Mouse (Mus musculus): ENCODE data around the gene Olfr147. TPM values are rescaled to one million over a fixed set of nuclear protein-coding genes. Genes with fewer than 3 reads are reported as not detected.

Gene Olfr147
- not detected for polyA plus RNA-seq (2015; fragmentation: Illumina TruSeq; extraction: RNeasy Lipid Tissue Mini Kit (QIAGEN cat#74804); ENCODE audit: insufficient read depth, low replicate concordance)

GRCm38 (mm10) chr9:38401398-38401797 lies at the start of gene Olfr147:
TSS of gene Olfr147 (plus strand) at chr9:38401698.

GRCm38 (mm10) chr9:38366596-38366995 lies 34.9 kb upstream of the Olfr147 start, which contains the start of gene Olfr250:
TSS of gene Olfr250 (plus strand) at chr9:38366896.

GRCm38 (mm10) chr9:38376786-38377185 lies 24.7 kb upstream of the Olfr147 start, which contains the start of gene Olfr251:
TSS of gene Olfr251 (plus strand) at chr9:38377086.

GRCm38 (mm10) chr9:38429155-38429554 lies 27.7 kb downstream of the Olfr147 start, which contains the start of gene Olfr901:
TSS of gene Olfr901 (plus strand) at chr9:38429455.

GRCm38 (mm10) chr9:38447352-38447751 lies 45.9 kb downstream of the Olfr147 start, which contains the start of gene Olfr902:
TSS of gene Olfr902 (plus strand) at chr9:38447652.

Other genes starting within 250 kb of the Olfr147 start
- gene Olfr891, start 220.9 kb upstream of the Olfr147 start, polyA plus RNA-seq (2015; fragmentation: Illumina TruSeq; extraction: RNeasy Lipid Tissue Mini Kit (QIAGEN cat#74804); ENCODE audit: insufficient read depth, low replicate concordance): not detected
- gene Olfr893, start 193.3 kb upstream of the Olfr147 start, polyA plus RNA-seq (2015; fragmentation: Illumina TruSeq; extraction: RNeasy Lipid Tissue Mini Kit (QIAGEN cat#74804); ENCODE audit: insufficient read depth, low replicate concordance): not detected
- not detected for gene Olfr894, start 183.6 kb upstream of the Olfr147 start, polyA plus RNA-seq (2015; fragmentation: Illumina TruSeq; extraction: RNeasy Lipid Tissue Mini Kit (QIAGEN cat#74804); ENCODE audit: insufficient read depth, low replicate concordance)
- gene Olfr143, start 148.9 kb upstream of the Olfr147 start, polyA plus RNA-seq (2015; fragmentation: Illumina TruSeq; extraction: RNeasy Lipid Tissue Mini Kit (QIAGEN cat#74804); ENCODE audit: insufficient read depth, low replicate concordance): not detected
- gene Olfr895, start 133.8 kb upstream of the Olfr147 start, polyA plus RNA-seq (2015; fragmentation: Illumina TruSeq; extraction: RNeasy Lipid Tissue Mini Kit (QIAGEN cat#74804); ENCODE audit: insufficient read depth, low replicate concordance): not detected
- not detected for gene Olfr896-ps1, start 110.6 kb upstream of the Olfr147 start, polyA plus RNA-seq (2015; fragmentation: Illumina TruSeq; extraction: RNeasy Lipid Tissue Mini Kit (QIAGEN cat#74804); ENCODE audit: insufficient read depth, low replicate concordance)
- not detected for gene Olfr25, start 72.6 kb upstream of the Olfr147 start, polyA plus RNA-seq (2015; fragmentation: Illumina TruSeq; extraction: RNeasy Lipid Tissue Mini Kit (QIAGEN cat#74804); ENCODE audit: insufficient read depth, low replicate concordance)
- not detected for gene Olfr898, start 53.3 kb upstream of the Olfr147 start, polyA plus RNA-seq (2015; fragmentation: Illumina TruSeq; extraction: RNeasy Lipid Tissue Mini Kit (QIAGEN cat#74804); ENCODE audit: insufficient read depth, low replicate concordance)
- not detected for gene Olfr250, start 34.8 kb upstream of the Olfr147 start, polyA plus RNA-seq (2015; fragmentation: Illumina TruSeq; extraction: RNeasy Lipid Tissue Mini Kit (QIAGEN cat#74804); ENCODE audit: insufficient read depth, low replicate concordance)
- not detected for gene Olfr251, start 24.6 kb upstream of the Olfr147 start, polyA plus RNA-seq (2015; fragmentation: Illumina TruSeq; extraction: RNeasy Lipid Tissue Mini Kit (QIAGEN cat#74804); ENCODE audit: insufficient read depth, low replicate concordance)
- not detected for gene Olfr901, start 27.8 kb downstream of the Olfr147 start, polyA plus RNA-seq (2015; fragmentation: Illumina TruSeq; extraction: RNeasy Lipid Tissue Mini Kit (QIAGEN cat#74804); ENCODE audit: insufficient read depth, low replicate concordance)
- gene Olfr902, start 46.0 kb downstream of the Olfr147 start, polyA plus RNA-seq (2015; fragmentation: Illumina TruSeq; extraction: RNeasy Lipid Tissue Mini Kit (QIAGEN cat#74804); ENCODE audit: insufficient read depth, low replicate concordance): not detected
- not detected for gene Olfr904, start 61.4 kb downstream of the Olfr147 start, polyA plus RNA-seq (2015; fragmentation: Illumina TruSeq; extraction: RNeasy Lipid Tissue Mini Kit (QIAGEN cat#74804); ENCODE audit: insufficient read depth, low replicate concordance)
- gene Olfr905, start 69.4 kb downstream of the Olfr147 start, polyA plus RNA-seq (2015; fragmentation: Illumina TruSeq; extraction: RNeasy Lipid Tissue Mini Kit (QIAGEN cat#74804); ENCODE audit: insufficient read depth, low replicate concordance): not detected
- not detected for gene Olfr906, start 85.4 kb downstream of the Olfr147 start, polyA plus RNA-seq (2015; fragmentation: Illumina TruSeq; extraction: RNeasy Lipid Tissue Mini Kit (QIAGEN cat#74804); ENCODE audit: insufficient read depth, low replicate concordance)
- gene Olfr907, start 94.1 kb downstream of the Olfr147 start, polyA plus RNA-seq (2015; fragmentation: Illumina TruSeq; extraction: RNeasy Lipid Tissue Mini Kit (QIAGEN cat#74804); ENCODE audit: insufficient read depth, low replicate concordance): not detected
- gene Olfr911-ps1, start 119.9 kb downstream of the Olfr147 start, polyA plus RNA-seq (2015; fragmentation: Illumina TruSeq; extraction: RNeasy Lipid Tissue Mini Kit (QIAGEN cat#74804); ENCODE audit: insufficient read depth, low replicate concordance): not detected
- gene Olfr910, start 136.2 kb downstream of the Olfr147 start, polyA plus RNA-seq (2015; fragmentation: Illumina TruSeq; extraction: RNeasy Lipid Tissue Mini Kit (QIAGEN cat#74804); ENCODE audit: insufficient read depth, low replicate concordance): not detected
- not detected for gene Olfr912, start 178.5 kb downstream of the Olfr147 start, polyA plus RNA-seq (2015; fragmentation: Illumina TruSeq; extraction: RNeasy Lipid Tissue Mini Kit (QIAGEN cat#74804); ENCODE audit: insufficient read depth, low replicate concordance)
- not detected for gene Olfr913, start 191.1 kb downstream of the Olfr147 start, polyA plus RNA-seq (2015; fragmentation: Illumina TruSeq; extraction: RNeasy Lipid Tissue Mini Kit (QIAGEN cat#74804); ENCODE audit: insufficient read depth, low replicate concordance)
- gene Olfr914, start 203.4 kb downstream of the Olfr147 start, polyA plus RNA-seq (2015; fragmentation: Illumina TruSeq; extraction: RNeasy Lipid Tissue Mini Kit (QIAGEN cat#74804); ENCODE audit: insufficient read depth, low replicate concordance): not detected